ENCODE assay signal across 7 mouse cellular contexts in the genomic region with DNA sequence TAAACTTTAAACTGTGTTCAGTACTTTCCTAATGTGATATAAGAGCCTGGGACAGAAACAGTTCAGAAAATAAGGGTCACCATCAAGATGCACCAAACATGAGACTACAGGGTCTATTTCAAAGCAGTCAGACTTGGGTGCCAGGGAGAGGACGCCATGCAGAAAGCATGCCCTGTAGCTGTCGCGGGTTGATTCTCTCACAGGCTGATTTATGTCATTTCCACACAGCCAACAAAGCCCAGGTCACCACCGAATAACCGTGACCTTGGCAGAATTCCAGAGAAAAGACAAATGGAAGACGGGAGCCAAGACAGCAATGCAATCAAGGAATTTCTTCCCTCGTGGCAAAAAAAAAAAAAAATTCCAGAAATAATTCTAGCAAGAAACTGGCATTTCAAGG.
DNase-seq lines count a peak whose midpoint lies in the region; ATAC-seq lines count a peak whose summit lies in the region.

No protein-coding gene starts in this region.

- H3K9ac ChIP-seq in kidney, embryonic 16.5 days (replicated peaks; ENCODE audit: low read length): no peak overlapping the region

- no peak overlapping the region for H3K4me2 ChIP-seq in kidney, embryonic 16.5 days (replicated peaks; ENCODE audit: low read depth, low read length)

- H3K27ac ChIP-seq in kidney, embryonic 16.5 days (ENCODE audit: low read length): no peak overlapping the region

- no peaks in the 10 kb centered on the region for H3K27me3 ChIP-seq in kidney, embryonic 16.5 days (ENCODE audit: insufficient read depth, low read length)

- ATAC-seq in kidney, embryonic 16.5 days (ENCODE audit: low FRiP score, low TSS enrichment): peak; percentile 67; the same call in 1 of the 2 replicates

- H3K9me3 ChIP-seq in kidney, embryonic 16.5 days (ENCODE audit: low read length): no peaks in the 10 kb centered on the region

- DNase-seq in ovary, postnatal 36 days (ENCODE audit: low spot score): peak; percentile 8
- no peak for DNase-seq in ovary, postnatal 10 days (ENCODE audit: low spot score)
- peak; percentile 39 for DNase-seq in embryo, embryonic 11.5 days (ENCODE audit: low read depth, low spot score)
- DNase-seq in spleen, postnatal 10 days (ENCODE audit: low spot score in 2 of 2): no peak
- no peak for DNase-seq in thymus, postnatal 4 days
- no peak for DNase-seq in heart, adult 9 months (ENCODE audit: low spot score in 2 of 2)

- H3K36me3 ChIP-seq in kidney, embryonic 16.5 days (ENCODE audit: insufficient read depth, low read length): no peaks in the 10 kb centered on the region

- H3K4me3 ChIP-seq in kidney, embryonic 16.5 days (ENCODE audit: low read length): no peak overlapping the region

- H3K4me1 ChIP-seq in kidney, embryonic 16.5 days (ENCODE audit: insufficient read depth, low read length): peaks cover 9% of the 10 kb centered on the region

- 4% methylated on average over 7 of the region's 7 CpGs for WGBS in kidney, embryonic 16.5 days

Comparison
In these comparisons a context has a peak if more than half of its experiments do, and no peak if none do; other contexts are left out.
1. DNase-seq: peak in ovary, postnatal 36 days (single experiment) and embryo, embryonic 11.5 days (single experiment); none in ovary, postnatal 10 days (single experiment), spleen, postnatal 10 days (0 of 2), thymus, postnatal 4 days (single experiment) and heart, adult 9 months (0 of 2).